Mouse (Mus musculus) lung, postnatal 25 days (tissue): ENCODE measurements around the gene Opn1sw.
"Not testable (repeated sequence)": the region's sequence is repeated elsewhere in the genome, so short reads cannot be mapped to it uniquely, and the experiment has no call there.

Experiments used
- DNase-seq: peaks from one replicate; pipeline ENCODE4 v3.0.0; 2022; ENCODE audit warnings: low spot score

Gene Opn1sw

DNA sequence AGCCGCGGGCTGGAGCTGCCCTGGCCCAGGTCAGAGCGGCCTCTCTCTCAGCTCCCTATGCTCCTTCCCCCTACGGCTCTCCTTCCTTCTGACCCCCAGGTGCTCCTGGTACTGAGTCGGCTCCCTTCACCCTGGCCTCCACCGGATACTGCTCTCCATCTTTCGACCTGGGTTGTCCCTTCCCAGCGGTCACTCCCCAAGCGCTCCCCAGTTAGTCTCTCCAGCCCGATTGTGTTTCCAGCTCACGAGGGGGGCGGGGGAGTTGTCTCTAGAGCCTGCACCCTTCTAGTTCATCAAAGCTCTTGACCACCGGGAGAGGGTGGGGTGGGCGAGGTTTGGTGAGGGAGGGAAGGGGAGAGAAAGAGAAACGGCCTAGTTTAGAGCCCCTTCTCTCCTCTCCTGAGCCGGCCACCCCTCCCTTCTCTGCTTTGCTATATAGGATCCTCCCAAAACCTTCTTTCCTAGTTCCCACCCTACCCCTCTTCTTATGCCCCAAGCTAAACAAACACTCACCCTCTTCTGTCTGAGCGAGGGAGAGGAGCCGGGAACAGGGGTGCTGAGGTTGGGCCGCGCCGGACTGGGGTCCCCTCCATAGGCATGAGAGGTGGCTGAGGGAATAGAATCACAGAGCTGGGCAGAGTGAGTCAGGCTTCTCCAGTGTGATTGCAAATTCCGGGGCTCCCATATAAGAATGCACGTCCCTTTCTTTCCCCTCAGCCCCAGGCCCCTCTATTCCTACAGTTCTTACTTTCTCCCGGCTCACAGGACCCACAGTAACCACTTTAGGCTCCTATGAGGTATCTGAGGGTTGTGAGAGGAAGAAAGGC is 8.7 kb upstream of the Opn1sw start:
- DNase-seq = no peak

DNA sequence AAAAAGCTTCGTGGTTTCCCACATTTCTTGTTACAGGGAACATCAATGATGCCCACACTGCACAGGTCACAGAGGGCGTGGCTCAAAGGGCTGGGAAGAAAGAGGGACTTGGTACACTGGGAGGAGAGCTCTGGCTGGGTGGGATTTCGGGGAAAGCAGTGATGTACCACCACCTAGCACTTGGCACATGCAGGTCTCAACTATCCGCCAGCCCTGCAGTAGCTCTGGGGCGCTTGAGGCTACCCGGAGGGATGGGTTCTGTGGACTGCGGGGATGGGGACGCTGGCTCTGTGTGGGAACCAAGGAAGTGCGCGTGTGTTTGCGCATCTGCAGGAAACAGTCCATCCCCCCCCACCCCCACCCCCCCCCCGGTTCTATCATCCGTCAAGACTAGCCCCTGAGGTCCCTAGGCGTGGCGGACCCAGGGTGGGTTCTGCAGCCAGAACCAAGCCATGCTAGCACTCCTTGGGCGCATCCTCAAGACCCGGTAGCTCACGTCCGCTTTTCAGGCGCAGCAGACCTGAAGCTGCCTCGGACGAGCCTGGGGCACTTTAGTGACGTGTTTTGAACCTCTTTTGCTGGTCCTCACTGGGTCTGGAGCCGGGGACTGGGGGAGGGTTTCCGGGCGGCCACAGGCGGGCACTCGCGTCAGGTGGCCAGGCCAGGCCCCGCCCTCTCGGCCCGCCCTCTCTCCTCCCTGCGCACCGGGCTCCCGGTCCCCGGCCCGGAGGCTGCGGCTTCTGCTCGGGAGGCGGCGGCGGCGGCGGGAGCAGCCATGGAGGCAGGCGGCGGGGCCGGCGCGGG is 7.8 kb upstream of the Opn1sw start, which contains the start of gene Ccdc136:
TSS of gene Ccdc136 (plus strand) at position 400 of the 804 bp plus-strand sequence.
- DNase-seq = peak; percentile 69

DNA sequence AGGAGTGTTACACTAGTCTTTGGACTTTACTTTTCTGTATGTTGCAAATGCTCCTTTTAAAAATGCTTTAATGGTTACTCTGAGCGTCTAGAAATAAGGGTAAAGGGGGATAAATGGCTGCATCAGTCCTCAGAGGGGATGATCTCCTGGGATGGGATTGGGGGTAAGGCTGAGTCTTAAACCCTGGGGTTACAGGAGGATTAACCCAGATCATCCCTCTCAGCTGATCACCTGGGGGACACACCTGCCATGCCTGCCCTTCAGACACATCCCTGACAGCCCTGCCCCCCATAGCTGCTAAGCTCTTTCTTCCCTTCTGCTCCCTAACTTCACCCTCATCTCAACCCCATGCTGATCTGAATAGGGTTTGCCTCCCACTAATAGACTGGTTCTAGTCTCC is 6.0 kb upstream of the Opn1sw start:
- DNase-seq = no peak

DNA sequence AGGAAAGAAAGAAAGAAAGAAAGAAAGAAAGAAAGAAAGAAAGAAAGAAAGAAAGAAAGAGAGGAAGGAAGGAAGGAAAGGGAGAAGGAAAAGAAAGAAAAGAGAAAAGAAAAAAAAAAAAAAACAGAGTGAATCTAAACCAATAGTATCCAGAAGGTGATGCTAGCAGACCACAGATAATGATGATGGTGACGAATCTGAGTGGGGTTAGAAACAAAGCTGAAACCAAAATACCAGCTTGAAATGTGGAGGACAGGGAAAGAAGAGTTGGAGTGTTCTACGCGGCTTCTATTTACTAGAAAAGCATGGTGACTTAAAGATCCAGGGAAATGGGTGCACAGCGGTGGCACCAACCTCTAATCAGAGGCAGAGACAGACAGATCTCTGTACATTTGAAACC is 3.5 kb upstream of the Opn1sw start:
- no peak for DNase-seq

DNA sequence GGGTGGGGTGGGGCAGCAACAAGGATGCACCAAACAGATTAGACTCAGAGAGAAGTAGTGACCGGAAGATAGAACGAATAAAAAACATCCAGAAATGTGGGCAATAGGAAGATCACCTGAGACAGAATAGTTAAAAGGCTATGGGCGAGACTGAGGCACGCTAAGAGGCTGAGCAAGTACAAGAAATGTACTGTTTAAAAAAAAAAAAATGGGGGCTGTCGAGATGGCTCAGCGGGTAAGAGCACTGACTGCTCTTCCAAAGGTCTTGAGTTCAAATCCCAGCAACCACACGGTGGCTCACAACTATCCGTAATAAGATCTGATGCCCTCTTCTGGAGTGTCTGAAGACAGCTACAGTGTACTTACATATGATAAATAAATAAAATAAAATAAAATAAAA is 3.0 kb upstream of the Opn1sw start:
- not testable (repeated sequence) for DNase-seq

DNA sequence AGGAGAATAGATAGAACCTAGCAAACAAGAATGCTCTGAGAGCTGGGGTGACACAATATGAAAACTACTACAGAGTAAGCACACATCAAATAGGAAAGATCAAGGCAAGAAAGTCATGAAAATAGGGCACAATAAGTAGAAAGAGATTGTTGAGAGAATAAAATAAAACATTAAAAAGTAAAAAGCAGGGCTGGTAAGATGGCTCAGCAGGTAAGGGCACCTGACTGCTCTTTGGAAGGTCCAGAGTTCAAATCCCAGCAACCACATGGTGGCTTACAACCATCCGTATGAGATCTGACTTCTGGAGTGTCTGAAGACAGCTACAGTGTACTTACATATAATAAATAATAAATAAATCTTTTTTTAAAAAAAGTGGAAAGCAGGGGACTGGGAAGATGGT is 2.2 kb upstream of the Opn1sw start:
- DNase-seq = not testable (repeated sequence)

DNA sequence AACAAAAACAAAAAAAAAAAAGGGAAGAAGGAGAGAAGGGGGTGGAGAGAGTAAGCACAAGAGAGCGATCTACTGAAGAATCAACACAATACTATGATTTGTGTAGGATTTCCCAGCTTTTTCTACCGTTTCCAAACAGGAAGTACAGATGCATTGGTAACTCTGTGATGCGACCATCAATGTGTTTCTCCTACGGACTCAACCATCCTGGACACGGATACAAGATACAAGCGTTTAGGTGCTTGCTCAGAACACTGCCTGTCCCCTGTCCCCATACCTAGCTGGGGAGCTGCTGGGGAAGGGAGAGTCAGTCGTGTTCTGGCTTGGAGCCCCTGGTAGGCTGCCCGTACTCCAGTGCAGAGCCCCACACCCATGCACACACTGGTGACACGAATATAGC is 1.2 kb upstream of the Opn1sw start:
- no peak for DNase-seq

DNA sequence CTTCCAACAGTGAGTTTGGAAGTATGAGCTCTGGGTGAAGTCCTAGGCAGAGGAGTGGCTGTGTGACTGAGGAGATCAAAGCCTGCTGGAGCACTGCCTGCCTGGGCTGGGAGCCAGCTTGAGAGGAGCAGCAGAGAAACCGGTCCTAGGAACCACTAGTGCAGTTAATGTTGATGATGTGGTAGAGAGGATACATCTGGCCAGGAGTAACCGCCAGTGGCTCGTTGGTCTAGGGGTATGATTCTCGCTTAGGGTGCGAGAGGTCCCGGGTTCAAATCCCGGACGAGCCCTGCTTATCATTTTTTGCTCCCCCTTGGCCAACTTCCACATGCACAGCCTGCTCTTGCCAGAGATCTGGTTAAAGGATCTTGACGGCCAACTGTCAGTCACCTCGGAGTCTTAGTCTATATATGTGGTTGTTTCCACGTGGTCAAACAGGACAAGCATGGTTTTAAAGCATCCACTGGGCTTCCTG is 375 bp upstream of the Opn1sw start:
- DNase-seq = peak; percentile 91

DNA sequence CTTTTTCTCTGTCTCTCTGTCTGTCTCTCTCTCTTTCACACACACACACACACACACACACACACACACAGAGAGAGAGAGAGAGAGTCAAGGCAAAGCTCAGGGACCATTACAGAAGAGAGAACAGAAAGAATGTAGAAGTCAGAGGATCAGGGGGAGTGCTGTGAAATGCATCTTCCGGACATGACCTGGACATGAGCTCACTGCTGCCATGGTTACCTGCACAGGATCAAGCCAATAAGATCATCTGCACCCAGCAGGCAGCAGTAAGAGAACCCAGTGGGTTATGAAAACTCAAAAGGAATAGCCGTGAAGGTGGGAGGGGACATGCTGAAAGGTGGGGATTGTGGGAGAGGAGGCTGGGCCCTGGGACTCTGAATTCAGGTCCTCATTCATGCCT is 5.8 kb downstream of the Opn1sw start:
- no peak for DNase-seq

DNA sequence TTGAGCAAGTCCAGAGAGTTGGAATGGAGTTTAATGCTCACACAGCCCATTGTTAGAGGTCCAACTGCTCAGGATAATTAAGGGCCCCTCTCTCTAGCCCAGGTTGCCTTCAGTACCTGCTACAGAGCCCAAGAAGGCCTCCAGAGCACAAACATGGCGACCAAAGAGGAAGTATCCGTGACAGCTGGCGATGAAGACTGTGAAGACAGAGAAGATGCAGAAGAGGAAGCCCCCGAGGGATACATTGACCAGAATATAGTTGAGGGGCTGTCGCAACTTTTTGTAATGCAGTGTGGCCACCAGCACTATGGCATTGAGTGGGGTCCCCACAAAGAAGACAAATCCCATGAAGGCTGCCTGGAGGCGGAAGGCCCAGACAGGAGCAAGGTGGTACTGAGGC is 8.3 kb downstream of the Opn1sw start:
- no peak for DNase-seq

DNA sequence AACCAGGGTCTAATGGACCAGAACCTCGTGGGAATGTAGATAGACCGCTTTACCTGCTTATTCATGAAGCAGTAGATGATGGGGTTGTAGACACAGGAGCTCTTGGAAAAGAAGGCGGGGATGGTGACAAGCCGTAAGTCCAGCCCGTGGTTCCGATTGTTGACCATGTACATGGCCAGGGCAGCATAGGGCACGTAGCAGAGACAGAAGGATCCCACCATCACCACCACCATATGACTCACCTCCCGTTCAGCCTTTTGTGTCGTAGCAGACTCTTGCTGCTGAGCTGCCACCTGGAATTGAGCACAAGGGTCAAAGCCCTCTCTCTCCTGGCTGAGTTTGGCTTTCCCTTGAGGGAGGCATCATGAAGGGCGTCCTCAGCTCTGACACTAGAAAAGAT is 9.6 kb downstream of the Opn1sw start:
- no peak for DNase-seq

DNA sequence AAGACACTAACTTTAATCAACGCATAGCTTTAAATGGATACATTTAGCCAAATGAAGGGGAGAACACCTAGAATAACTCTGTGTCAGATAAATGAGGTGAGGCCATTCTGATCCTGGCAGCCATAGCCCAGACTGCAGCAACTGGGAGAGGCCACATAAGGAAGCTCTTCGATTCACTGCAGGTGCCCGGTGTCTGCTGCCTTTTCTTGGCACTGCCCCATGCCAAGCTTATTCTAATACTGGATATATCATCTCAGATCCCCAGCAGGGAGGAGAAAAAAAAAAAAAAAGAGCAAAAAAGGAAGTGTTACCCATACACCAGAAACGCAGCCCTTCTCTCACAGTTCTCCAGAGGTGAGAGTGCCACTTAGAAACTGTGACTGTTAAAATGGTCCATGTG is 10.9 kb downstream of the Opn1sw start:
- DNase-seq = no peak

DNA sequence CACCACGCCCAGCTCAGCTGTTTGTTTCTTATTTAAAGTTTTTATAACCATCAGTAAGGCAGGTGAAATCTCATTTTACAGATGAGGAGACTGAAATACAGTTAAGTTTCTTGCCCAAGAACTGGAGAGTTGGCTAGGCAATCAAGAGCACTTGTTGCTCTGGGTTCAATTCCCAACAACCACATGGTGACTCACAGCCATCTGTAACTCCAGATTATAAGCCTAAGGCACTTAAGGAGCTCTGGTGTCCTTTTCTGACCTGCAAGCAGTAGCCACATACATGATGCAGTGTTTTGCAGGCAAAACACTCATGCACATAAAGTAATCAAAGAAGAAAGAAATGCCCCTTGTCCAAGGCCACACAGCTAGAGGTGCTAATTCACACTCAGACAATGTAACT is 23.0 kb downstream of the Opn1sw start:
- no peak for DNase-seq

DNA sequence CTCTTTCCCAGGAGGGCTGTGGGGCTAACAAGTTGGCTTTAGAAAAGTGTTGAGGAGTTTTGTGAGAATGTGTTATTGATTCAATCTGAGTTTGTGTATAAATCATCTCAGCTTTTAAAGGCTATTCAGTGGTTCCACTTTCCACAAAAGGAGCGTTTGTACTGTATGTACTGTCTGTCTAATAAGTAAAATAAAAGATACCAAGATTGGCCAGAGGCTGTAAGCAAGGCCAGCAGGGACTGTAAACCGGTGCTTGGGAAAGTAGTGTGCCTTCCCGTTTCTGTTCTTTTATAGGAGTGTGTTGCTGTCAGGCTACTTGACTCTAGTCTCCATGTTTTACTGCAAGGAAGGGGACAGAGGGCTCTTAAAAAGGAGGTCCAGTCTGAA is 25.1 kb downstream of the Opn1sw start:
- DNase-seq = no peak

DNA sequence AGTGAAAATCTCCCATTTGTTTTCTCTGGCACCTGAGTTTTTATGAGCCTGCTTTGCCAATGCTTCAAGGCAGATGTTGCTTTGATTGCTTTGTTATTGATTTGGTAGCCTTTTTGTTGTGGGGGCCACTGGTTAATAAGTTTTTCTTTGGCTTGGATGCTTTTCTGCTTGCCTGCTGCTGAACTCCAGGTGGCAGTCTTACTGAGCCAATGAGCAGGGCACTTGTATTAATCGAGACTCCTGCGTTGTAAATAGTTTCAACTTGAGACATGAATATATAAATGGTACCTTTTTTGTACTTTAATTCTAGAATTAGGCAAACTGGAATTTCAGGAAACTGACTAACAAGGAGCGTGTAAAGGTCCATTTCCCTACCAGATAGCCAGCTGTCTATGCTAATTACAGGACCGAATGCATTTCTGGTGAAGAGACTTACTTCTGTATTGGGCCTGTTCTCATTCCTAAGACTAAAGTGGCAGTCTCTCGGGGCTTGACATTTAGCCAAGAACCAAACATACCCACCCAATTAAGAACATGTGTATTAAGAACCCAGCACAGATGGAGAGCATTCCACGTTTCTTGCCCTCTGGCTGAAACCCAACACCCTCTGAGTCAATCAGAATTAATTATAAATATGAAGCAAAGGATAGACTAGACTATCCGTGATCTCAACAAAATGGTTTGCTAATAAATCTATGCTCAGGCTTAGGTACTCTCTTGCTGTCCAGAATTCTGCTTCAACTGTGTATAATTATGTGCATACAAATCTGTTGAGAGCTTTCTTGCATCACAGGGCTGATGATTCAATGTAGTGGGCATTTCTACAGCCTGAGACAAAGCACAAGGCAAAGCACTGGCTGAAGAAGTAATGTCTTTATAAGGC is 25.8 kb downstream of the Opn1sw start:
- DNase-seq = peak; percentile 35

DNA sequence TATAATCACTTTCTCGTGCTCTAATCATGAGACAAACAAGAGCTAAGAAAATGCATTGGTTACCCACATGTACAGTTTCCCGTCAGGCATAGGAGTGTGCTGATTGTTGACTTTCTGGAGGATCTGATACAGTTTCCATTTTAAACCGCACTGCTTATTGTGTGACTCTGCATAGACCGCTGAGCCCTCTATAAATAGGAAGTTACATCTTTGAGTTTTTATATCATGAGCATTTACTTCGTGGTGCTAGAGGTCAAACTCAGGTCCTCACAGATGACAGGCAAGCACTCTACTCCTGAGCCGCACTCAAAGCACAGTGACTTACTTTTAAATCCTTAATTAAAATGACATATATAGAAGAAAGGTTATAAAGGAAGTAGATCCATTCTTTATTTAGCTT is 28.1 kb downstream of the Opn1sw start:
- no peak for DNase-seq

DNA sequence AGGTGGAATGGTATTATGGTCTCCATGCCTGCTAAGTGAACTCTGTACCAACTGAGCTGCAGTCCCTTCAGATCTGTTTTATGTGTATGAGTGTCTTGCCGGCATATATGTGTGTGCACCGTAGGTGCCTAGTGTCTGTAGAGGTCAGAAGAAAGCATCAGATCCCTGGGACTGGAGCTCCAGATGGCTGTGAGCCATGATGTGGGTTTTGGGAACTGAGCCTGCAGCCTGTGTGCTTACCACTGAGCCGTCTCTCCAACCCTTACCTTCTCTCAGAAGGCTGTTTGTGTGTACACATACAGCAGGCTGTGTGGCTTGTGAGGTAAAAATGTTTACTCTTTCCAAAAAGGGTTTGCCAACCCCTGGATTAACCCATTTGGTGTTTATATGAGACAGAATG is 28.9 kb downstream of the Opn1sw start:
- no peak for DNase-seq

DNA sequence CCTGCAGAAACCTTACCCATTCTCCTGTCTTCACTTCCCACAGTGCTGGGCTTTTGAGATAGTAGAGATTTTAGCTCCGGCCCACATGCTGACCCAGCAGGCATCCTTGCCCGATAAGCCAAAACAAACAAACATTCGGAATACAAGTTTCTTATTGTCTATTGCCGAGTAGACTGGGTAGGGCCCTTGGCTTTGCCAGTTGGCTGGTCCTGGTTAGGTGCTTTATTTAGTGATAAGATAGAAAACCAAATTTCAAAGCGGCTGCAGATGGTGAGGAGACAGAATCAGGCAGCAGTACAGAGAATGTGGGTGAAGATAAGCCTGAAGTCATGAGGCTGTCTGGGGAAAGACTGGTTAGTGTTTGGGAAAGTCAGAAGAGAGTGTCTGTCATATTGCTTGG is 35.5 kb downstream of the Opn1sw start:
- no peak for DNase-seq

DNA sequence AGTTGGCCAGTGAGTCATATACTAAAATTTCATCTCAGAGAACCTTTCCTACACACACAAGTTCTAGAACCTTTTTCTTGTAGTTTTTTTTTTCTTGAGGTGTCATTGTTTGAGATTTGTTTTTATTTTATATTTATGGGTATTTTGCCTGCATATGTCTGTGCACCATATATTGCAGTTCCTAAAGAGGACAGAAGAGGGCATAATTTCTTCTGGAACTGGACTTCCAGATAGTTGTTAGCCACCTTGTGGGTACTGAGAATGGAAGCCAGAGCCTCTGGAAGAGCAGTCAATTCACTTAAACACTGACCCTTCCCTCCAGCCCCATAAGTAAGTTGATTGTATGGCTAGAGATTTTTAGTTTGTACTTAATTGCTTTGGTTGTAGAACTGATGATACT is 36.7 kb downstream of the Opn1sw start:
- no peak for DNase-seq

DNA sequence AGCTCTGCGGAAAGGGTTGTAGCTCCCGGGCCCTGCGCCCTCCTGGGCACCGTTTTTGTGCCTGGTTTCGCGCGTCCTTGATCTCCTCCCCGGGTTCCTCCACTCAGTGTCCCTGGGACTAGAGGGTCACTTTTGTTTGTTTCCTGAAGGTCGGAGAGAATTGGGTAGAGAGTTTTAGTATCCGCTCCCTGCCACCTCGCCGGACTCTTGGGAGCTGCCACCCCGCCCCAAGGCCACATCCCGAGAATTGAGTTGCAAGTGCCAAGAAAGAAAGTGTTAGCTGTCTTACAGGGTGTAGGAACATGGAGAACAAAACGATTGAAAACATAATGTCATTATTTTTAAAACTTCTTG is 39.9 kb downstream of the Opn1sw start:
- peak; percentile 17 for DNase-seq

DNA sequence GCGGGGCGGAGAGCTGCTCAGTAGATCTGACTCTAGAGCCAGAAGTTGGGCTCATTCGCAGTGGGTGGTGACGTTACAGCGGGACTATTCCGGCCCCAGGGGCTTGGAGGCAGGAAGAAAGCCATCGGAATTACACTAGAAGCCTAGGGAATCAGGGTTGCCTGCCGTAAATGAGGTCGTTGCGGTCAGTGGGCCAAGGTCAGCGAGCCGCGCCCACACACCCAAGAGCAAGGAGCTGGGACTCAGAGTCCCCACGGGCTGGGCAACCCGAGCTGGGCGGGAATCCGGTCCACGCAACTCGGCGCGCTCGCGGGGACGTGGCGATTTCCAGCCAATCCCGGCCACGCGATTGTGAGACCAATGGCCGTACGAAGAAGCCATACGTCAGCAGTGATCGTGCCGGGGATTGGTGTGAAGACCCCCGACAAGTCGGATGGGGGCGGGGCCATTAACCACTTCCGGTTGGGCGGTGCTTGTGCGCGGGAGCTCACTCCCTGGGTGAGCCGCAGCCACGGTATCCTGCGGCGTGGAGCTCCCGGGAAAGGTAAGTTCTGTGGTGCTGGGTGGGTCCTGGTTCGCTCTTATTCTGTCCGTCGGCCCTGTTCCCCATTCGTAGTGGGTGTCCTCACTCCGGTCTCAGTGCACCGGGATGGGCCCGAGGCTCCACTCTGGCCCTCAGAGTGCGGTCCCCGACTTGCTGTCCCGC is 40.5 kb downstream of the Opn1sw start, which contains the start of gene Calu:
TSS of gene Calu (plus strand) at position 405 of the 706 bp plus-strand sequence.
- DNase-seq = peak; percentile 100

DNA sequence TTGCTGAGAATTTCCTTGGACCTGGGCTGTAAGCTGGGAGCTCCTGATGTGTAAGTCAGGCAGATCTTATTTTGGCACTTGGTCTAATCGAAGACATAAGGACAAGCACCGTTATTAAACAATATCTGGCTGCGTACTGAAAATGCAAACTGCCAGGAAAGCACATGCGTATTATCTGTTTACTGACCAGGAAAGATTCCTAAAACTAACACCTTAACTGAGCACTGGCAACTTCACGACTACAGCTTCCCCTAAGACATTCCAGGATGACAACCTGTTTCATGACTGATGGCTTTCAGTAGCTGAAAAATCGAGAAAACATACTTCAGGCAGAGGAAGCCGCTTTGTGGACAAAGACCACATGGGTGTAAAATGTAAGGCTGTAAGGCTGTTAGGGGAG is 41.1 kb downstream of the Opn1sw start:
- DNase-seq = no peak
